Mouse (Mus musculus): ENCODE measurements around the gene Slc35a3. TPM values are rescaled to one million over a fixed set of nuclear protein-coding genes. Genes with fewer than 3 reads are reported as not detected.
A peak's percentile ranks its signal among the peaks of the same experiment; 100 is the strongest.

Slc35a3 gene
- 10.7 and 16.2 TPM in 2 replicates for polyA plus RNA-seq (2012)

DNA sequence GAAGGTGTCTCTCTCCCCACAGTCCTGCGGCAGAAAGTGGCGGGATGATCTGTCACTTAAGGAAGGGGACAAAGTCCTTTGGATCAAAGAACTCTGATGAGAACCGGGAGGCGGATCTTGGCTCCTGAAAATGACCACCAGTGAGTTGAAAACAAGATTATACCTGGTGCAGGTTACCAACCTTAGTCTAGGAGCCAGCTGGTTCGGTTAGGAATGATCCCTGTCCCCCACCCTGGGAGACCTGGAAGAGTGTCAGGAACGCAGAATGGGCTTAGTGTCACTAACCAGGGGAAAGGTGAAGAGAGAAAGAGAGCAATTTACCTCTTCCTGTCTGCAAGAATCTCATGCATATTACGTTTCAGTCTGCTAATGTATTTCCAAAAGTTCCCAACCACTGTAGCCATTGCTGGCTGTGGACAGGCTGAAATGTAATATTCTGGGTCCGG is at the start of gene Slc35a3:
Slc35a3 (minus strand) TSS at position 396 of the 446 bp plus-strand sequence.
- TF ChIP-seq GATA1 (IDR thresholded peaks at IDR 0.05; ENCODE audit: low read length) = no peak

DNA sequence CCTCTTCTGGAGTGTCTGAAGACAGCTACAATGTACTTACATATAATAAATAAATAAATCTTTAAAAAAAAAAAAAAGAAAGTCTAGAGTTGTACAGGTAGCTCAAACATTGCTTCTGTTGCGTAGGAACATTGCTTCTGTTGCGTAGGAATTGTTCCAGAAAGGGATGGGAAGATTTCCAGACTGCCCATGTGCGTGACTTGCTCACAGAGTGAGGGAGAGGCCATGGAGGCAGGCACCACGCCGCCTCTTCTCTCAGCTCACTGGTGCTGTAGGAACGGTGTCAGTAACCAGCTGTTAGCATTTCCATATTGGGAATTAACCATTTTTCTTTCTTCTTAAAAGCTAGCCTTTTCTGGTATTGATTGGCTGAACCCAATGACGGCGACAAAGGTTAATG is 40.2 kb upstream of the Slc35a3 start:
- TF ChIP-seq GATA1 (IDR thresholded peaks at IDR 0.05; ENCODE audit: low read length) = no peak

DNA sequence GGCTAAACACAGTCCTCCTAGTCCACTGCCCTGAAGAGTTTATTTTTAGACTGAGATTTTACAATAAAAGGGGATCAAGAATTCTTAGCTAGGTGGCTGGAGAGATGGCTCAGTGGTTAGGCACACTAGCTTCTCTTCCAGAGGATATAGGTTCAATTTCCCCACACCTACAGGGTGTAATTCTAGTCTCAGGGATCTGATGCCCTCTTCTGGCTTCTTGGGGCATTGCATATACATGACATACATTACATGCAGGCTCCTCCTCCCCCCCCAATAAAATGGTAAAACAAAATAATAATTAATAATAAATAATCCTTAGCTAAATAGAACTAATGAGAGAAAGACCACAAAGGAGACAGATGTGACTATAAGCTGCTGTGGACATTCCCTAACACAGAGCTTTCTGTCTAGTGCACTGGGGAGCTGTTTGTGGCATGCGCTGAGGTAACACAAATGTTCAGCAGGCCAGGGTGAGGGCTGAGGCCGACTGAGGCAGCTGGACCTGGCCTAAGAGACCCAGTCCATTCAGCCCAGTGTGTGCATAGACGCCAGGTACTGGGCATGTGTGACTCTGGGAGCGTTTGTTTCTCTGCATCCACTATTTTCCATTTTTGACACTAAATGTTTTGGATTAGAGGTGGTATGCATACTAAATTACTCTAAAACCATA is 38.7 kb upstream of the Slc35a3 start:
- TF ChIP-seq GATA1 (IDR thresholded peaks at IDR 0.05; ENCODE audit: low read length) = no peak

DNA sequence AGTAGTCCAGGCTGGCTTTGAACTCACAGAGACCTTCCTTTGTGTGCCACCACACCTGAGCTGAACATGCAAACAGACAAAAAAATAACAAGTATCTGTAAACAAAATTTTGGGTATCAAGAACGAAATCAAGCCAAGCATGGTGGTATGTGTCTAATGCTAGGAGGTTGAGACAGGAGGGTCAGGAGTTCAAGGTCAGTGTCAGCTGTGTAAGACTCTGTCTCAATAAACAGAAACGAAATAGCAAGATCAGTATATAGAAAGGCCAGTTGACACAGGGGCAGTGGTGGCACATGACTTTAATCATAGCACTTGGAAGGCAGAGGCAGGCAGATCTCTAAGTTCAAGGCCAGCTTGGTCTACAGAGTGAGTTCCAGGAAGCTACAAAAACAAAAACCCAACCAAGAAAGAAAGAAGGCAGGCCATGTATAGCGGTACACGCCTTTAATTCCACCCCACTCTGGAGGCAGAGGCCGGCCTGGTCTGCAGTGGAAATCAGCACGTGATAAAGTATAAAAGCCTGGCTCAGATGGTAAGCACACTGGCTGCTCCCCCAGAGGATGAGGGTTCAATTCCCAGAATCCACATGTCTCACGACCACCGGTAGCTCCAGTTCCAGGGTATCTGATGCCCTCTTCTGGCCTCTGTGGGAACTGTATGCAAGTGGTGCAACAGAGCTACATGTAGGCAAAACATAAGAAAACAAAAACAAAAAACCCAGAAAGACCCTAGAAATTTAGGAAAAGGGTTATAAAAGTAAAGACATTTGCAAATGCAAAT is 36.0 kb upstream of the Slc35a3 start:
- no peak for TF ChIP-seq GATA1 (IDR thresholded peaks at IDR 0.05; ENCODE audit: low read length)

DNA sequence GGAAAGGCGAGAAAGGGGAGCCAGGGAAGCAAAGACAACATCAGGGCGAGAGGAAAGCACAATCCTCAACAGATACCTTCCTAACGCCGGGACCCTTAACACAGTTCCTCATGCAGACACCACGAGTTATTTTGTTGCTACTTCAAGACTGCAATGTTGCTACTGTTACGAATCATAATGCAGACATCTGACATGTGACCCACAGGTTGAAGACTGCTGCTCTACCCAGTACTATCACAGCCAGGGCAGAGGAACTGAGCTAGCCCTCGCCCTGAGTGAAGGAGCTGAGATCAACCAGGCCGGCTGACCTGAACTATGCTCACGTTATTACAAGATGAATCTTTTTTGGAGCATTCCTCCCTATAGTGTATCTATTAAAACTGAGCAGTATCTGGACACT is 28.3 kb upstream of the Slc35a3 start:
- no peak for TF ChIP-seq GATA1 (IDR thresholded peaks at IDR 0.05; ENCODE audit: low read length)

DNA sequence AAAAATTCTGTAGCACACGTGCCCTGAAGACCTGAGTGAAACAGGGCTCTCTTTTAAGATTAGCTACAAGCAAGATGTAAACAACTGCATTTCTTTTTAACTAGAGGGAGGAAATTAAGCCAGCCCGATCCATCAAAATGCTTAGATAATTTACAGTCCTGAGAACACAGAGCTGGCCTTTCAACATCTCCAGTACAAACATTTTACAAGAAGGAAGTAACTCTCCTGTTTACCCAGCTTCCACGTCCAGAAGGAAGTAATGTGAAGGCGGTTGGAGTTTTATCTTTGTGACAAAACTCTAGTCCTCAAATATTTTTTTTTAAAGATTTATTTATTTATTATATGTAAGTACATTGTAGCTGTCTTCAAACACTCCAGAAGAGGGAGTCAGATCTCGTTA is 27.5 kb upstream of the Slc35a3 start:
- no peak for TF ChIP-seq GATA1 (IDR thresholded peaks at IDR 0.05; ENCODE audit: low read length)

DNA sequence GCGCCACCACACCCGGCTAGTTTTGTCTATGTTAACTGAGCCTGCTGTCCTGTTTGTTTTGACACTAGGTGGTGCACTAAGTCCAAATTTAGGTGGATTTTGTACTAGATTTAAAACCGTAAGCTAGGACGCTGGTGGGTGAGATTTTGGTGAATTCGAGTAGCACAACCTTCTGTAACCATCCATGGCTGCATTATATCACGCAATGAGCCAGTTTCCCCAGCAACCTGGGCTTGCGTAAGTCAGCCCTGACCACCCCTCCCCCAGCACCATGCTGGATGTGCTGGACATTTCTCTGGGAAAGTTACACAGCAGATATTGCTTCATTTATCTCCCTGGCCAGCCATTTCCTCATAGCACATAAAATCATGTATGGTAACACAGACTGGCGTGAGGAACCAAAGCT is 24.7 kb upstream of the Slc35a3 start:
- no peak for TF ChIP-seq GATA1 (IDR thresholded peaks at IDR 0.05; ENCODE audit: low read length)

DNA sequence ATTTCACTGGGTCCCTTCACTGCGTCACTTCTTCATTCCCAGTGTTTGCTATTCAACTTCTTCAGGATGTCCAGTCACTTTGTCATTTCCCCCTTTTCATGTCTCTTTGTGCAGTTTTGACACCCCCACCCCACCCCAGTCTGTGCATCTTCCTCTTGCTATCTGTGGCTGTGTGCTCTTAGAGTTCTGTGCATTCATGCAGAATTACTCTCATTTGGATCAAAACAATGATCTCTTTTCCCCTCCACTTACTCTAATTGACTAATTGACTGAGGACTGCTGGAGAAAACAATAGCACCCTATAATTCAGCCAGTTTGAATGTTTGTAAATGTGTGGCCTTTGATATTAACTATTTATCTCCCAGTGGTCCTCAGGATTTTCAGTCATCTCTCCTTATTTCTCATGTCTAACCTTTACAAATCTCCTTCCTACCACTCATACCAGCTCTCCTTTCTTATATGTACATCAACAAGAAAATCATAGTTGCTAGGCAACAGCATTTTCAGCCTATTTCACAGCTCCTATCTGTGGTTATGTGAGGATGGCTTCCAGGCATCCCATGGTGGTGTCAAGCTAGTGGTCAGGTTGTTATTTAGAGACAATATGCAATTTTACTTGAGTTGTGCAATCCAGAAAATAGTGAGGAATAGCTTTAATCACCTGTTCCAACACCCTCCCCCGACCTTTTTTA is 17.0 kb upstream of the Slc35a3 start:
- TF ChIP-seq GATA1 (IDR thresholded peaks at IDR 0.05; ENCODE audit: low read length) = no peak

DNA sequence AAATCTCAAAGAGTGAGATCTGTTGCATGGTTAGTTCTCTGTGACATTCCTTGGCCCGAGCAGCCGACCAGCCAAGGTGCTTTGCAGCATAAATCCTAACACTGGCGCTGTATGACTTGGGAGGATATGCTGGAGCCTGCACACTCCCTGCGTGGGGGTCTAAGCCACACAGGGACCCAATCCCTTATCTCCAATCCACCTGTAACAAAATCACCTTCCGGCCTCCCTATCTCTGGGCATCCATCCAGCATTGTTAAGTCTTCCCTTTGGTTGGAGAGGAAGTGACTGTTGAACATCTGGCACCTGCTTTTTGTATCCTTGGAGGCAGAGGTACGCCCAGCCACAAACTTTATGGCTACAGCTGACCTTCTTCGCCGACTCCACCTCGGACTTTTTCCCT is 14.2 kb upstream of the Slc35a3 start:
- TF ChIP-seq GATA1 (IDR thresholded peaks at IDR 0.05; ENCODE audit: low read length) = peak; percentile 49

DNA sequence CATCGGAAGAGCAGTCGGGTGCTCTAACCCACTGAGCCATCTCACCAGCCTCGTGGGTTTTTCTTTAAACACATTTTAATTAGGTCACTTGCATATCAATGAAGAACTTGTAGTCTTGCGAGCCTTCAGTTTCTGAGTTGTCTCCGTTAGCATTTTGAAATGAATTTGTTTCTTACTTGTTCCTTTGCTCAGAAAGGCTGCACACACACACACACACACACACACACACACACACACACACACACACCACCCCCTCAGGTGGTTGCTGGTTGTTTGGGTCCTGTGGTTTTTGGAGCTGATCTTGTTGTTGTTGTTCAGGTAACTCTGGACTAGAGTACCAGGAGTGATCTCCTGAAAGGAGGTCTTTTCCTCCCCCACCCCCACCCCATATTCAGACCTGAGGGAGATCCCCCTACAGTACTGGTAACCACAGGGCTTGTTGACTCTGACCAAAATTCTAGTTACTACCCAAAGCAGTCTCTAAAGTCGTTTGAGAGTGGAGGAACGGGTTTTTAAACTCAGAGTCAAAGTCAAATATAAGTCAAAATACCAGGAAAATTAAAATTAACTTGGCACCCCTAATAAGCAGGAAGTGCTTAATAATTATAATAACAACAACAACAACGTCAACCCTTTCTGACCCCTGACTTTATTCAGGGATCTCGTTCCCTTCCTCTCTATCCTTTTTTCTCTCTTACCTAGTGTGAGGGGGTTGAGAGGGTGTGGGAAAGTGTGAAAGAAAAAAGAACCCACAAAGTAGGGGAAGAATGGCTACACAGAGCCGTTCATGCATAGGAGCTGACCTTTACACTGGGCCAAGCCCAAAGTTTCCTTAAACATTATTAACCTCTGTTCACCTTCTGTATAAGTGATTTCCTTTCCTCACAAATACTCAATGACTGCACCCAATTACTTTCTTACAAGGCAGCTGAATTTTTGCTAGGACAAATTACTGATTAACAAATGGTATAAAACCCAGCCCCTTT is 11.2 kb upstream of the Slc35a3 start:
- TF ChIP-seq GATA1 (IDR thresholded peaks at IDR 0.05; ENCODE audit: low read length) = no peak

DNA sequence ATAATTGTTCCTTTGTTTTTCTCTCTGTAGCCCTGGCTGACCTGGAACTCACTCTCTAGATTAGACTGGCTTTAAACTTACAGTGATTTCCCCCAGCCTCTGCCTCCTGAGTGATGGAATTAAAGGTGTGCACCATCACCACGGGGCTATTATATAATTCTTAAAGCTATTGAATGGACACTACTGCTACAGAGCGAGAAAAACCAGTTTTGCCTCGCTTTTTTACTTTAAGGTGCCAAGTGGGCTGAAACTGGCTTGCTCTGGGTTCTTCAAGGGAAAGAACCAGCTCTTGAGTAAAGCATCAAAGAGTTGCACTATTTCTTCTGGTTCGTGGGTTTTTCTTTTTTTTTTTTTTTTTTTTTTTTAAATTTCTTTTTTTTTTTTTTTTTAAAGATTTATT is 10.3 kb upstream of the Slc35a3 start:
- no peak for TF ChIP-seq GATA1 (IDR thresholded peaks at IDR 0.05; ENCODE audit: low read length)

DNA sequence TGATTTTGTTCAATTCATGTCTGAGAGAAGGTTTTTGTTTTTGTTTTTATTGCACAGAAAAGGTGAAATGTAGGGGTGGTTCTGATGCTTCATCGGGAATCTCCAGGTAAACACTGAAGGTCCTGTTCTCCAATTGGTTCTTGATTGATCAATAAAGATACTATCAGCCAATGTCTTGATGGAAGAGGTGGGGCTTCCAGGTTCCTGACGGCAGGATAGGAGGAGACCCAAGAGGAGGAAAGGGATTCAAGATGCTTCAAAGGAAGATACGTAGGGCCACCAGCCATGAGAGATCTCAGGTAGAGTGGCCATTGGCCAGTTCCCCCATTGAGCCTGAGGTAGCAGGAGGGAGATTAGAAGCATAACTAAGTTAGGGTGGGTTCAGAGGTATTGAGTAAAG is 6.3 kb upstream of the Slc35a3 start:
- no peak for TF ChIP-seq GATA1 (IDR thresholded peaks at IDR 0.05; ENCODE audit: low read length)

DNA sequence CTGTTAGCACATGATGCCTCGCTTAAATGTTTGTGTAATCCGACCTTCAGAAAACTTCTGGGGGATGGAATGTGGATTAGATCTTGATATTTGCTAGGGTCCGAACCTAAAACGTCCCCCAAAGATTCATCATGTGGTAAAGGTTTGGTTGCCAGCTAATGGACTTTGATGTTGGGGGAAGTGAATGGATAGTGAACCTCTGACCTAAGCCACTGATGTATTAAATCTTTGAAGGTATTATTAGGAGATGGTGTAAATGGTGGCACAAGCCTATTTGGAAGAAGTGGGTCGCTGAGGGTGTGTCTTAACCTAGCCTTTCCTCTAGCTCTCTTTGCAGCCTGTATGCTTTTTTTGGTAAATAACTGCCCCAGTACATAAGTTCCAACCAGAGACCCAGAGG is 400 bp upstream of the Slc35a3 start:
- TF ChIP-seq GATA1 (IDR thresholded peaks at IDR 0.05; ENCODE audit: low read length) = no peak

DNA sequence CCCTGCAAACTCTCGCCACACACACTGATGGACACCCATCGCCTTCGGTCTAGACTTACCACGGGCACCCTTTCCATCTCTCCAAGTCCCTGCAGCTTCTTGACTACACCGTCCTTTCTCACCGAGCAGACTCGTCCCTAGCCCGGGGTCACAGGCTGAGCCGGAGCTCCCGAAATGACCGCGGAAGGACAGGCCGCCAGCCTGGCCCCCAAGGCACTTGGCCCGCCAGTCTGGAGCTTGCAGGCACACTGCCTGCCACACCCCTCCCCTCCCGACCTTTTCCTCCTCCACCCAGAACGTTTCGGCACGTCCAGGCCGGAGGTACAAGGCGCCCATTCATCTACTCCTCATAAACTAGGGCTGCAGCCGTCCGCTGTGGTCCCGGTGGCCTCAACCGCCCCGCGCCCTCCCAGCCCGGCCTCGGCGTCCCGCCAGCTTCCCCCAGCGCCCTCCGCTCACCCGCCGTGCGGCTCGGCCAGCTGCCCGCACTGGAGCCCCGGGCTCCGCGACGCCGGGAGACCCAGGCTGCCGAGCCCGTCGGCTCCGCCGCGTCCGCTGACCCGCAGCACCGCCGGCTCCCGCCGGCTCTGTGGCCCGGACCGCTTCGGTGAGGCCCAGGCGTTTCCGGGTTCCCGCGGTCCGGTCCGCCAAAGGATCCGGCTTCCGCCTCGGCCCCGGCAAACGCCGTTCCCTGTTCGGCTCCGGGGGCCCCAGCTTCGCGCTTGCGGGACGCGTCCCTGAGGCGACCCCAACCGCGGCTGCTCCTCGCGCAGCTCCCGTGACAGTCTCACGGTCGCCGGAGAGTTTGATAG is 801 bp downstream of the Slc35a3 start:
- TF ChIP-seq GATA1 (IDR thresholded peaks at IDR 0.05; ENCODE audit: low read length) = no peak

All from G1E-ER4 (cell line).